Mouse (Mus musculus) kidney, embryonic 16.5 days (tissue): ENCODE data around the gene Usp30. TPM values are rescaled to one million over a fixed set of nuclear protein-coding genes. Genes with fewer than 3 reads are reported as not detected.

ENCODE experiments used
- ATAC-seq: fragments of 200-750 bp; cut with Nextera tagmentation; 2 replicates; pipeline ENCODE4 v1.8.0; 2017; ENCODE audit warnings: moderate TSS enrichment; ENCODE audit not compliant: low FRiP score, low TSS enrichment
- H3K27ac ChIP-seq: fragments of 300-500 bp; sonication (generic); 2 replicates; pipeline ENCODE4 v1.5.1; 2014; ENCODE audit warnings: low read length
- H3K27me3 ChIP-seq: fragments of 300-500 bp; sonication (generic); 2 replicates; pipeline ENCODE4 v1.6.1; 2014; ENCODE audit warnings: low read length, control low read depth, mixed read lengths; ENCODE audit not compliant: insufficient read depth
- H3K36me3 ChIP-seq: fragments of 300-500 bp; sonication (generic); 2 replicates; pipeline ENCODE4 v1.6.1; 2014; ENCODE audit warnings: low read length, control low read depth, mixed read lengths; ENCODE audit not compliant: insufficient read depth
- H3K4me1 ChIP-seq: fragments of 300-500 bp; sonication (generic); 2 replicates; pipeline ENCODE4 v1.6.1; 2014; ENCODE audit warnings: low read length, control low read depth, mixed read lengths; ENCODE audit not compliant: insufficient read depth
- H3K4me2 ChIP-seq: fragments of 300-500 bp; sonication (generic); replicated peaks from 2 replicates; pipeline ENCODE4 v1.6.1; 2014; ENCODE audit warnings: low read depth, low read length
- H3K4me3 ChIP-seq: fragments of 300-500 bp; sonication (generic); 2 replicates; pipeline ENCODE4 v1.5.1; 2014; ENCODE audit warnings: mild to moderate bottlenecking, low read length
- H3K9ac ChIP-seq: fragments of 300-500 bp; sonication (generic); replicated peaks from 2 replicates; pipeline ENCODE4 v1.6.1; 2014; ENCODE audit warnings: low read length
- H3K9me3 ChIP-seq: fragments of 300-500 bp; sonication (generic); 2 replicates; pipeline ENCODE4 v1.6.1; 2016; ENCODE audit warnings: low read length, control low read depth
- WGBS: fragments of 180-500 bp; shearing (Covaris S2); extraction: QIAGEN DNeasy Blood & Tissue Kit; methylation state at CpG from one replicate; pipeline ENCODE4 v1.1.7; 2014; 5-methylcytosine and 5-hydroxymethylcytosine counted together
- polyA plus RNA-seq: library from polyadenylated mRNA; unstranded; fragments of >200 nt; fragmentation: Nextera tagmentation; extraction: Ambion mirVana; gene quantifications from 2 replicates; pipeline ENCODE4 v1.2.1, GENCODE M21; 2015

Usp30 gene
- polyA plus RNA-seq, result 12.0 and 14.0 TPM in 2 replicates

- Histone ChIP-seq H3K9me3 (no peaks in the 10 kb centered on the region), H3K36me3 (no peaks in the 10 kb centered on the region), H3K27ac (no peak within 1 kb of the TSS), H3K27me3 (no peaks in the 10 kb centered on the region), H3K9ac (no peak within 1 kb of the TSS), H3K4me1 (0 out of 2 replicates have a peak, but pooled peaks cover 3% of the 10 kb centered on the region), H3K4me2 (no peak within 1 kb of the TSS), H3K4me3 (no peak within 1 kb of the TSS)
- WGBS, result 91% methylated on average over 6 of the region's 6 CpGs
- no peak for ATAC-seq
Measured at GRCm38 (mm10) chr5:114065161-114065560, at the start of gene Usp30. Usp30 (plus strand) TSS chr5:114065461.

GRCm38 (mm10) chr5:114024390-114024789 is 40.9 kb upstream of the Usp30 start:
- no peak for ATAC-seq
- Histone ChIP-seq H3K9ac (no peak overlapping the region), H3K27me3 (no peaks in the 10 kb centered on the region), H3K4me3 (no peak overlapping the region), H3K4me1 (0 out of 2 replicates have a peak, but pooled peaks cover 5% of the 10 kb centered on the region), H3K36me3 (no peaks in the 10 kb centered on the region), H3K4me2 (no peak overlapping the region), H3K9me3 (no peaks in the 10 kb centered on the region), H3K27ac (no peak overlapping the region)
- WGBS, result 54% methylated on average over 6 of the region's 6 CpGs

DNA sequence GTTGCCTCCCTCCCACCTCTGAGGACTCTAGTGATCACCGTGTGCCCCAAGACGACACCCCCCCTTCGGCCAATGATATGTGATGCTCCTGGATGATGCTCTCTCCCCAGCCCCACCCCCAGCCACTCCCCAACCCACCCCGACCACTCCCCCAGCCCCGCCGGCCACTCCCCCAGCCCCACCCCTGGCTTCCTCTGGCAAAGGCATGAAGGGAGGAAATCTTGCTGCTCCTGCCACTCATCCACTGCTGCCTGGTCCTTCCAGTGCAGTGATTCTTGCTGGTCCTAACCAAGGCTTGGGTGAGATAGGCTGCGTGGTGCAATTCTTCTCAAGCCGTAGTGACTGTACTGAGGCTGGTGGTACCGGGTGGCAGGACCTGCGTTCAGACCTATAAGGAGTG is 40.4 kb upstream of the Usp30 start:
- 0 out of 2 replicates have a peak overlapping the region, but pooled peaks have one; percentile 29 for H3K4me2 ChIP-seq
- no peak overlapping the region for H3K9ac ChIP-seq
- H3K9me3 ChIP-seq, result no peaks in the 10 kb centered on the region
- no peaks in the 10 kb centered on the region for H3K36me3 ChIP-seq
- 7% methylated on average over 10 of the region's 10 CpGs for WGBS
- no peak overlapping the region for H3K27ac ChIP-seq
- 0 out of 2 replicates have a peak, but pooled peaks have one; percentile 16 for ATAC-seq
- H3K4me1 ChIP-seq, result 0 out of 2 replicates have a peak, but pooled peaks cover 5% of the 10 kb centered on the region
- H3K27me3 ChIP-seq, result no peaks in the 10 kb centered on the region
- no peak overlapping the region for H3K4me3 ChIP-seq

GRCm38 (mm10) chr5:114027217-114027944 is 37.9 kb upstream of the Usp30 start:
- no peak for ATAC-seq
- WGBS, result 84% methylated on average over 12 of the region's 12 CpGs
- 0 out of 2 replicates have a peak, but pooled peaks cover 5% of the 10 kb centered on the region for H3K4me1 ChIP-seq
- H3K27ac ChIP-seq, result no peak overlapping the region
- H3K9ac ChIP-seq, result no peak overlapping the region
- no peaks in the 10 kb centered on the region for H3K36me3 ChIP-seq
- H3K4me3 ChIP-seq, result no peak overlapping the region
- no peaks in the 10 kb centered on the region for H3K9me3 ChIP-seq
- no peaks in the 10 kb centered on the region for H3K27me3 ChIP-seq
- H3K4me2 ChIP-seq, result no peak overlapping the region

DNA sequence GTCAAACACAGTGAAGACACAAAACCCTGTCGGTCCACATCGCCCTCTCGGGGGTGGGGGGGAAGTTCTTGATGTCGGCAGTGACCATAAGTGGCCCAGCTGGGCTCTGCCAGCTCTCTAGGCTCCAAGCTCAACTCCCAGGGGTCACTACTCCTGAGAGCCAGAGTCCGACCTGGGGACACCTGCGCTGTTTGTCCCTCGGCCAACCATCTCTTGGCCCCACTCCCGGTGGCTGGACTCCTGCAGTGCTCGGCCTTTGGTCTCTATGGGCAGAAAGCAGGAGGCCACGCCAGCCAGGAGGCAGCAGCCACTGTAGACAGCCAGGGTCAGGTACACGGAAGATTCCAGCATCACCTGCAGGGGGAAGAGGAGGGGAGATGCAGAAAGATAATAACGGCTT is 37.1 kb upstream of the Usp30 start:
- Histone ChIP-seq H3K27me3 (no peaks in the 10 kb centered on the region), H3K9ac (no peak overlapping the region), H3K4me1 (0 out of 2 replicates have a peak, but pooled peaks cover 5% of the 10 kb centered on the region), H3K36me3 (no peaks in the 10 kb centered on the region), H3K9me3 (no peaks in the 10 kb centered on the region), H3K4me3 (no peak overlapping the region), H3K27ac (no peak overlapping the region), H3K4me2 (no peak overlapping the region)
- no peak for ATAC-seq
- 90% methylated on average over 12 of the region's 12 CpGs for WGBS

DNA sequence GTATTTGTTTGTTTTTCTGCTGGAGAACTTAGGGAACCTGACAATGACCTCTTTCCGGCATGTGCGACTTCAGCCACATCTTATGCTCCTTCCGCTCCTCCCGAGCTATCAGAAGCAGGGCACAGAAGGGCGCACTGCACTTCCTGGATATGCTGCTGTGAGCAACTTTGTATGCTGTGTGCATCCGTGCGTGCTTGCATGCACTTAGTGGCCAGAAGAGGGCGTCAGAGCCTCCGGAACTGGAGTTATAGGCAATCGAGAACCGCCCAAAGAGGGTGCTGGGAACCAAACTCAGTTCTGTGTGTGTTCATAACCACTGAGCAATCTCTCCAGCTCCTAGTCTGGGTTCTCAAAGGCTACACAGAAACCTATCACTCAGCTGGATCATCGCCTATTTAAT is 34.6 kb upstream of the Usp30 start:
- ATAC-seq, result no peak
- H3K27ac ChIP-seq, result no peak overlapping the region
- WGBS, result 86% methylated on average over 12 of the region's 12 CpGs

GRCm38 (mm10) chr5:114032161-114032763 is 33.0 kb upstream of the Usp30 start:
- Histone ChIP-seq H3K27ac (no peak overlapping the region), H3K9ac (no peak overlapping the region), H3K36me3 (no peaks in the 10 kb centered on the region), H3K4me3 (no peak overlapping the region), H3K4me1 (0 out of 2 replicates have a peak, but pooled peaks cover 5% of the 10 kb centered on the region), H3K27me3 (no peaks in the 10 kb centered on the region), H3K4me2 (no peak overlapping the region), H3K9me3 (no peaks in the 10 kb centered on the region)
- 73% methylated on average over 3 of the region's 3 CpGs for WGBS
- no peak for ATAC-seq

More for the DNA sequence above, 34.6 kb upstream of the Usp30 start:
- no peak overlapping the region for H3K4me3 ChIP-seq
- no peaks in the 10 kb centered on the region for H3K27me3 ChIP-seq
- 0 out of 2 replicates have a peak, but pooled peaks cover 5% of the 10 kb centered on the region for H3K4me1 ChIP-seq
- H3K9ac ChIP-seq, result no peak overlapping the region
- H3K4me2 ChIP-seq, result no peak overlapping the region
- no peaks in the 10 kb centered on the region for H3K36me3 ChIP-seq
- H3K9me3 ChIP-seq, result no peaks in the 10 kb centered on the region

- no peak for ATAC-seq
- H3K4me2 ChIP-seq, result no peak overlapping the region
- 78% methylated on average over 7 of the region's 7 CpGs for WGBS
- H3K4me3 ChIP-seq, result no peak overlapping the region
- H3K36me3 ChIP-seq, result no peaks in the 10 kb centered on the region
- no peaks in the 10 kb centered on the region for H3K27me3 ChIP-seq
- no peak overlapping the region for H3K27ac ChIP-seq
- no peak overlapping the region for H3K9ac ChIP-seq
- 0 out of 2 replicates have a peak, but pooled peaks cover 5% of the 10 kb centered on the region for H3K4me1 ChIP-seq
- H3K9me3 ChIP-seq, result no peaks in the 10 kb centered on the region
Measured at GRCm38 (mm10) chr5:114034393-114034792, 30.9 kb upstream of the Usp30 start.

DNA sequence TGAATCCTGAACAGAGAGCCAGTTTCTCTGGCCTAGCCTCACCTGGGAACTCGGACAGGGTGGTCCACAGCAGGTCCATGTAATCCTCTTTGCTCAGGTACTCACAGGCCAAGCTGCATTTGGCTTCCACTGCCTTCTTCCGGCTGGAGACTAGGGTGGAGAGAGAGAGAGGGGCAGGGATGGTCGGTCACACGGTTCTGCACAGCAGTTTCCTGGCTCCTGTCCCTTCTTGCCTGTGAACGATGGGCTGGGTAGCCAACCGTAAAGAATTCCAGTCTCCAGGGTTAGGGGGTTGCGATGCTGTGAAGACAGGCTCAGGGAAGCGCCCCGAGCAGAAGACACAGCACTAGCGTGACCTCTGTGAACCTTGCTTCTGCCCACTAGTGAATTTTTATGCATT is 30.1 kb upstream of the Usp30 start:
- Histone ChIP-seq H3K4me1 (0 out of 2 replicates have a peak, but pooled peaks cover 5% of the 10 kb centered on the region), H3K27me3 (no peaks in the 10 kb centered on the region), H3K4me3 (no peak overlapping the region), H3K27ac (no peak overlapping the region), H3K9ac (no peak overlapping the region), H3K4me2 (no peak overlapping the region), H3K36me3 (no peaks in the 10 kb centered on the region), H3K9me3 (no peaks in the 10 kb centered on the region)
- ATAC-seq, result peak; percentile 88
- WGBS, result 29% methylated on average over 10 of the region's 10 CpGs

GRCm38 (mm10) chr5:114040508-114040907 is 24.8 kb upstream of the Usp30 start:
- Histone ChIP-seq H3K4me3 (no peak overlapping the region), H3K27ac (no peak overlapping the region), H3K9me3 (no peaks in the 10 kb centered on the region), H3K4me2 (no peak overlapping the region), H3K36me3 (no peaks in the 10 kb centered on the region), H3K27me3 (no peaks in the 10 kb centered on the region), H3K9ac (no peak overlapping the region), H3K4me1 (peaks cover 3% of the 10 kb centered on the region; the same call in 1 of the 2 replicates)
- WGBS, result 28% methylated on average over 7 of the region's 8 CpGs
- ATAC-seq, result no peak
